Mouse (Mus musculus) hindbrain, embryonic 12.5 days (tissue): Measurements from ENCODE around the gene Pop5. TPM values are rescaled to one million over a fixed set of nuclear protein-coding genes. Genes with fewer than 3 reads are reported as not detected.

Experiments
- ATAC-seq: fragments of 200-750 bp; cut with Nextera tagmentation; 2 replicates; pipeline ENCODE4 v1.8.0; 2017; ENCODE audit warnings: moderate TSS enrichment; ENCODE audit not compliant: low FRiP score
- H3K27ac ChIP-seq: fragments of 300-500 bp; sonication (generic); 2 replicates; pipeline ENCODE4 v1.5.1; 2016; ENCODE audit warnings: mild to moderate bottlenecking
- H3K27me3 ChIP-seq: fragments of 300-500 bp; sonication (generic); 2 replicates; pipeline ENCODE4 v1.6.1; 2016; ENCODE audit warnings: mild to moderate bottlenecking
- H3K36me3 ChIP-seq: fragments of 300-500 bp; sonication (generic); 2 replicates; pipeline ENCODE4 v1.6.1; 2016; ENCODE audit warnings: mild to moderate bottlenecking
- H3K4me1 ChIP-seq: fragments of 300-500 bp; sonication (generic); 2 replicates; pipeline ENCODE4 v1.6.1; 2016
- H3K4me2 ChIP-seq: fragments of 300-500 bp; sonication (generic); replicated peaks from 2 replicates; pipeline ENCODE4 v1.6.1; 2016; ENCODE audit warnings: mild to moderate bottlenecking
- H3K4me3 ChIP-seq: fragments of 300-500 bp; sonication (generic); 2 replicates; pipeline ENCODE4 v1.5.1; 2016; ENCODE audit warnings: mild to moderate bottlenecking
- H3K9ac ChIP-seq: fragments of 300-500 bp; sonication (generic); 2 replicates; pipeline ENCODE4 v1.6.1; 2016; ENCODE audit warnings: mild to moderate bottlenecking, moderate library complexity
- H3K9me3 ChIP-seq: fragments of 300-500 bp; sonication (generic); replicated peaks from 2 replicates; pipeline ENCODE4 v1.6.1; 2016; ENCODE audit warnings: mild to moderate bottlenecking
- WGBS: fragments of 180-500 bp; shearing (Covaris S2); methylation state at CpG from one replicate; pipeline ENCODE4 v1.1.7; 2016; 5-methylcytosine and 5-hydroxymethylcytosine counted together
- polyA plus RNA-seq: library from polyadenylated mRNA; unstranded; fragments of >200 nt; fragmentation: Nextera tagmentation; extraction: Ambion mirVana; gene quantifications from 2 replicates; pipeline ENCODE4 v1.2.1, GENCODE M21; 2016

The Pop5 gene
- polyA plus RNA-seq, 1 experiment from 2014 or later, result 90.5 TPM

- H3K36me3 ChIP-seq, result peaks cover 79% of the 10 kb centered on the region
- no peak overlapping the region for H3K4me3 ChIP-seq
- H3K27me3 ChIP-seq, result no peaks in the 10 kb centered on the region
These were observed 58.5 kb downstream of the Pop5 start for GRCm38 (mm10) chr5:115294173-115294572.

More at GRCm38 (mm10) chr5:115294173-115294572, 58.5 kb downstream of the Pop5 start:
- no peak for ATAC-seq
- Histone ChIP-seq H3K27ac (no peak overlapping the region), H3K9ac (no peak overlapping the region), H3K4me2 (no peak overlapping the region), H3K4me1 (peaks cover 13% of the 10 kb centered on the region), H3K9me3 (no peaks in the 10 kb centered on the region)
- 91% methylated on average over 8 of the region's 8 CpGs for WGBS

Other genes with a start within 250 kb of the Pop5 start
- gene Sppl3, start 224.7 kb upstream of the Pop5 start, polyA plus RNA-seq, result 27.5 and 31.1 TPM in 2 replicates
- gene Gm10401, start 137.5 kb upstream of the Pop5 start, polyA plus RNA-seq, result 22.3 and 30.3 TPM in 2 replicates
- gene Acads, start 116.5 kb upstream of the Pop5 start, polyA plus RNA-seq, result 38.7 and 41.9 TPM in 2 replicates
- 57.5 and 62.0 TPM in 2 replicates for gene Unc119b, start 100.9 kb upstream of the Pop5 start, polyA plus RNA-seq
- gene Mlec, start 77.7 kb upstream of the Pop5 start, polyA plus RNA-seq, result 65.0 and 72.9 TPM in 2 replicates
- 10.3 and 10.5 TPM in 2 replicates for gene Cabp1, start 41.5 kb upstream of the Pop5 start, polyA plus RNA-seq
- 197 and 202 TPM in 2 replicates for gene Rnf10, start 37.1 kb downstream of the Pop5 start, polyA plus RNA-seq
- 48.1 and 51.3 TPM in 2 replicates for gene Coq5, start 43.8 kb downstream of the Pop5 start, polyA plus RNA-seq
- gene Dynll1, start 65.2 kb downstream of the Pop5 start, polyA plus RNA-seq, result 1,295 and 1,383 TPM in 2 replicates
- 306 and 309 TPM in 2 replicates for gene Srsf9, start 91.3 kb downstream of the Pop5 start, polyA plus RNA-seq
- 31.6 and 38.6 TPM in 2 replicates for gene Gatc, start 105.3 kb downstream of the Pop5 start, polyA plus RNA-seq
- 49.5 and 54.5 TPM in 2 replicates for gene Triap1, start 105.4 kb downstream of the Pop5 start, polyA plus RNA-seq
- 728 and 823 TPM in 2 replicates for gene Cox6a1, start 113.1 kb downstream of the Pop5 start, polyA plus RNA-seq
- gene Msi1, start 193.8 kb downstream of the Pop5 start, polyA plus RNA-seq, result 128 and 131 TPM in 2 replicates
- not detected in 2 replicates for gene Pla2g1b, start 230.4 kb downstream of the Pop5 start, polyA plus RNA-seq
- 23.1 and 24.7 TPM in 2 replicates for gene Sirt4, start 248.9 kb downstream of the Pop5 start, polyA plus RNA-seq